Mouse (Mus musculus): Measurements from ENCODE around the gene Dph6. TPM values are rescaled to one million over a fixed set of nuclear protein-coding genes. Genes with fewer than 3 reads are reported as not detected.
"Not testable (repeated sequence)": the region's sequence is repeated elsewhere in the genome, so short reads cannot be mapped to it uniquely, and the experiment has no call there.

Dph6 gene
- total RNA-seq (2022), result 10 to 100 TPM; 13.9 to 15.8 (median 14.6) TPM

DNA sequence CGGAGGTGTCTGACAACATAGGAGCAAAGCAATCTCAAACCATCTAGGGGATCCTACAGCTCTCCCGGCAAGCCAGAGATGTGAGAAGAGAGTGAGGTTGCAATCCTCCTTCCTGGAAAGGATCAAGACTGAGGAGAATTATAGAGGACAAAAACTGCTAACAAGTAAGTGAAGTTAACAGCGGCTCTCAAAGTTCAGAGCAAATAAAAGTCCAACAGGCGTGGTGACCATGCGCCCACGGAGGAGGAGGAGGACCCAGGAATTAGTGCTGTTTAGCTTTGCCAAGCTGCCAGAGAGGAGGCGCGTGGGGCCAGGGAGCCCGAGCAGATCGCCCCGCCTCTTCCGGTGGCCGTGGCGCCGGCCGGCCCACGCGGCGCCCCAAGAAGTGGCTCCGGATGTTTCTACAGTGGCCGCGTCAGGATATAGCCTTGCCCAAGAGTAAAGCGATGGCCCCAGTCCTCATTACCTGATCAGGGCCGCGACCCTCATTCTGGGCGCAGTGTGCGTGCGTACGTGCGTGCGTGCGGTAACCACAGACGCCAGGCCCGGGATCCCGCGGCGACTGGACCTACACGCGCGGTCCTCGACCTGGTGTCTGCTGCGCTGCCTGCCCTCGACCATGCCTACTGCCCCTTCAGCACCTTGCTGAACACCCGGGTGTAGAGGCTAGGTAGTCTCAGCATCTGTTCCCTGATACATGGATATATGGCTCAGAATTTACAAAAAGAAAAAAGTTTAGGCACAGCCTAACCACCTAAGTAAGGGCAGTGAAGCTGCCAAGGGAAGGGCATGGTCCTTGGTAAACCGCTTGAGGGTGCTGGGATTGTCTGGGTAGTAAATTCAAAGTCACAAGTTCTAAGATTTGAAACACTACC is at the start of gene Dph6:
Gene Dph6 (minus strand): TSS at position 600 of the 875 bp plus-strand sequence.
- DNase-seq (ENCODE audit: low spot score in 2 of 2), result peak; percentile 77 to 85

DNA sequence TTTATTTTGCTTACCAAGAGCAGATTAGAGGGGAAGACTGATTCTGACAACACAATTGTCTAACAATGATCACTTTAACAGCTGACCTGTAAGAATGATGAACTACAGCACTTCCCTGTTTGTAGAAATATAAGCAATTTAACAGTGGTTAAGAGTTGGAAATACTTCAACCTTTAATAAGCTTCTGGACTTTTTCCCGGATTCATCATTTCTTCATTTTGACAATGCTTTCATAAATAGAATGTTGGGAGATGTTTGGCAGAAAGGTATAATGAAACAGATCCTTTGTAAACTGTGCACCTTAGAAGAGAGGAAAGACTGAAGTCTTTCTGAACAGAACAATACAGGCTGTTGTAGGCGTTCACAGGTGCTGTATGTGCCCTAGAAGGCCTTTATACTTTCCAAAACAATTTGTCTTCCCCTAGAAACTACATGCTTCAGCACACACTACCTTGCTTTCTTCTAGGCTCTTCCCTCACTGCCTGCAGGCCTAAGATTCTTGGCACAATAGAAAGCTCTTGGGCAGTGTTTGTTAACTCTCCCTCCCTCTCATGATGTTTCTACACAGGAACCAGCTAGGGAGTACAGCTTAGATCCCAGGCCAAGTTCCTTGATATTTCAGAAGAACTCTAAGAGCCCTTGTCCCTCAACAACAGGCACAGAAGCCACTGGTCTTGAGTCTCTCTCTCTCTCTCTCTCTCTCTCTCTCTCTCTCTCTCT is 46.4 kb upstream of the Dph6 start:
- no peak for DNase-seq (ENCODE audit: low spot score in 2 of 2)

DNA sequence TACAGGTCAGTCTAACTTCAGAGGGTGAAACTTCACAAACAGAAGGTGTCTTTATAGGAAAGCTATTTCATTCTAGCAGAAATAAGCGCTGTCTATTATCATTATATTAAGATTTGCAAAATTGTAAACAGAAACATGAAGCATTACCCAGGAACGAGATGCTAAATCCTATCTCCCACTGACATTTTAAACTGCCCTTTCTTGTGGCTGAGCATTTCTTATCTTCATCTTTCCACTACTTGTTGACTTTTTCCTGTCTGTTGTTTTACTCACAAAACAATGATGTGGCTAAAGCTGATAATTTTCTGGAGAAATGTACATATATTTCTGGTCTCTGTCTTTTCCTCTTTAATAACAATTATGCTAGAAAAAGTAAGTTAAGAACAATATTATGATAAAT is 36.8 kb upstream of the Dph6 start:
- DNase-seq (ENCODE audit: low spot score in 2 of 2), result no peak

DNA sequence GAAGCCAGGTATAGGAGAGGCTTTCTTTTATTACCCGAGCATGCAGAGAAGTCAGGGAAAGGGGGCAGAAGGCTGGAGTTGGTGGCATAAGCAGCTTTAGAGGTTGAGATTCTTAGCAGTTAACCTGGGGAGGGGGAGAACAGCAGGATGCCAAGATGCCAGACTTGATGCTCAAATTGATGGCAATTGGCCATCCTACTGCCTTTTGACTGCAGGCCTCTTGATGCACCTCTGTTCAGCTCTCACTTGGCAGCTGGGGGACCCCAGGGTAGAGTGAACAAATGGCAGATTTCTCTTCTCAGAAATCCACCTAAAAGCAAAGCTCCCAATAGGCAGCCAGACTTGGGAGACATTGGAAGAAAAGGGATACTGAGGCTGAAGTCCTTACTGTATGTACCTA is 32.7 kb upstream of the Dph6 start:
- DNase-seq (ENCODE audit: low spot score in 2 of 2), result no peak

DNA sequence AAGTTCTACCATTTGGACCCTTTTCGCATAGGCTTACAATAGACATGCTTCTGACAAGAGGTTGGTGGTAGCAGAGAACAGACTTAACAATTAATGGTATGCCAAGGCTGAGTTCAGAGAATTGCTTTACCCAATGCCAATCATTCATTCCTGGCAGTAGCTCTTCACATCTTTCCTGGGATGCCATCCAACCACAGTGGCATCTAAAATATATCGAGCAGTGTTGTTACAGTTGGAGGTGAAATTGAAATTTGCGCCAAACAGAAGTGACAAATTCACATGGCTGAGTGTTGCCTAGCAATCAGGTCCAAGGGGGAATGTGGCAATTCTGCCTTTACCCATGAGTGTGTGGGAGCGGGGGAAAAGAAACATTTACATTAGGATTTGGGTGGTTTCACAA is 32.3 kb upstream of the Dph6 start:
- peak; percentile 39 to 40 for DNase-seq (ENCODE audit: low spot score in 2 of 2)

DNA sequence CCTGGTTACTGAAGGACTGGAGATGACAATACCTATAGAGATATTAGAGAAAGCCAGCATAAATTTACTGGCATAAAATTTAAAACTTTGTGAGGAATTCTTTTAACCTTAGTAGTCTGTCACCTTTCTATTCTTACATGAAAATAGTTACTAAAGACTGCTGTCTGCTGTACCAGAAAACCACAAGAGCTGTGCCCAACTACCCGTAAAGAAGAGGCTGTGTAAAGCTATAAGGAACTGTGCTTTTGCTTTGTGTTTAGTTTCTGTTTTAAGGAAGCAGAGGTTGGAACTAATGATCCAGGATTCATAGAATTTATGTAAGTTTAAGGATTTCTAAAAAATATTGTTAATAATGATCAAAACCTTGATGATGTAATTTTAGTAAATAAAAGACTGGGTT is 19.1 kb upstream of the Dph6 start:
- DNase-seq (ENCODE audit: low spot score in 2 of 2), result no peak

DNA sequence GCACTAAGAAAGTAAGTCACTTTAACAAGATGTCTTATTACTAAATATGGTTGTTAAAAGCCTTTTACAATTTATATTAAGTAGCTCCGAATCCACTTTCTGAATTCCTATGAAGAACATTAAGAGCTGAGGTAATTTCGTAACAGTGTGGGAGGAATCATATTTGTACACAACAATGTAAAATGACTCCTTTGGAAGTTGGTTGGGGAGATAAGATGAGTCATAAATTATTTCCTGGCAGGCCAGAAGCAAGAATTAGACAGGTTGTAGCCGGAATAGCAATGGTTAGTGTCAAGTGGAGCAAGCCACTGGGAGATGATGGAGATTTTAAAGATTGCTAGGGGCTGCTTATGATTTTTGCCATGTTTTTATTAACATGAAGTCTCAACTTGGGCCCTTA is 16.2 kb upstream of the Dph6 start:
- no peak for DNase-seq (ENCODE audit: low spot score in 2 of 2)

DNA sequence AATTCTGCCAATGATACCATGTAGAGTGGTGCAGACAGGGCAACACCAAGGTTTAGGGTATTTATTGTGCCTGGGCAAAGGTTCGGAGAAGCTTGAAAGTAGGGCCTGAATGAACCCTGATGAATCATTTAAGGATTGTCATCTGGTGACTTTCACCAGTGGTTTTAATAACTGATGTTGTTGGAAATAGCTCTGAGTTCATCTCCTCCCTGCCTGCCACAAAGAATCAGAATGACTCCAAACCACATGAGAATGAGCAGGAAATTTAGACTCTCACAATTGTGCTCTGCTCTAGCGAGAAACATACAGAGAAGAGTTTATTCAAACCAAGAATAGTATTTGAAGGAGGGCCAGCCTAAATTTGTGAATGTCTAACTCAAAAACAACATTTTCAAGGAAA is 4.2 kb upstream of the Dph6 start:
- DNase-seq (ENCODE audit: low spot score in 2 of 2), result no peak

DNA sequence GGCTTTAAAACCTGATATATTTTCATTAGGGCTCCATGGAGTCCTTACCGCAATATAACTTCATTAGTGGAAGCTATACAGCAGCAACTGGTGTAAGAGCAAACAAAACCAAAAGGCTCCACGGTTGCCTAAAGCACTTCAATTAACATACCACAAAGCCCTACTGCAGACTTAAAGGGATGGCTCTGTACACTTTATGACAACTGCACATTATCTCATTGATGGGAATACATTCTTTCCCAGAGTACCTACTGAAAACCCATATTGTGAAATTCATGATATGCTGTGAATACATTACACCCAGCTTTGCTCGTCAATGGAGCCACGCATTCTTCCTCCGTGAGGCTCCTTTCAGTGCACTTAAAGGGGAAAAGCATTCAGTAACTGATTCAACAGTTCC is 8.5 kb downstream of the Dph6 start:
- no peak for DNase-seq (ENCODE audit: low spot score in 2 of 2)

DNA sequence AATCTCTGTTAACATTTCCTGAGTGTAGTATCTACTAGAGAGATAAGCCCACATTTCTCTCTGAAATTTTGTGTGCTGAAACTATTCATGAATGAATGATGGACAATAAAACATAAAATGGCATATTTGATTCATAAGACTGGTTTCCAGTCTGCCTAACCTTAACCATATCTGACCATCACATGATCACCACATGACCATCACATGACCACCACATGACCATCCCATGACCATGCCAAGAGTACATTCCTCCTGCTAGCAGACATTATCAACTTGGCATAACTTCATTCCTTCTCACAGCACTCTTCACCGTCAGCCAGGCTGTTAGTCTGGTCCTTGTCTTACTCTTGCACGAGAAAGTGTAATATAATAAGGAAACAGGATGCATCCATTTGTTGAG is 10.9 kb downstream of the Dph6 start:
- no peak for DNase-seq (ENCODE audit: low spot score in 2 of 2)

DNA sequence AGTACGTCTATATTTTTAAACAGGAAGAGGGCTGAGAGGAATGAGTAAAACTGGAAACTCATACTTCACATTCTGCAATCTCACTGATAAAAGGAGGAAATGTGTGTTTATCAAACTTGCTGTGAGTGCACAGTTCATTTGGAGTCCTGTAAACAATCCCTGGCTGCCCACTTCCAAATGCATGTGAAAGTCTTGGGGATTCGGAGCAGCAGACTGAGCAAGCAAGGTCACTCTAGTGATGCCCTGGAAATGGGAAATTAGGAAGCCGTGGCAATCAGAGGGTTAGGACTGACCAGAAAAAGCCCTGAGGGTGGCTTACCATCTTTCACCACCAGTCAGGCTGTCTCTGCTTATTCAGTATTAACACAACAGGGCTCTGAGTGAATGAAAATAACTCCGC is 30.1 kb downstream of the Dph6 start:
- DNase-seq (ENCODE audit: low spot score in 2 of 2), result no peak

DNA sequence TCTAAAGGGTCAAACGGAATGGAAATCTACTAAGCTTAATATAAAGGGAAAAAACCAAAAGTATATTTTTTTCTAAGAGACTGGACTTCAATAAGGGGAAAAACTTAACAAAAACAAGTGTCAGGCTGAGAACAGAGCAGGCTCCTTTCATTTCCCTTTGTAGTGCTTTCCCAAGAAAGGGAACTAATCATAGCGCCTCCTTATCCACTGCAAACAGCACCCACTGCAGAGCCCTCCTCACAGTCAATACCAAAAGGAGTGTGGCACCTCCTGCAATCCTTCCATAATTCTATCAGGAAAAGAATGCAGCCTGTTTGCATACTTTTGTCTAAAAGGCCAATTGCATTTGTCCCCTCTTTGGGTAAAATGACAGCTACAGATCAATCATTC is 32.2 kb downstream of the Dph6 start:
- DNase-seq (ENCODE audit: low spot score in 2 of 2), result no peak

DNA sequence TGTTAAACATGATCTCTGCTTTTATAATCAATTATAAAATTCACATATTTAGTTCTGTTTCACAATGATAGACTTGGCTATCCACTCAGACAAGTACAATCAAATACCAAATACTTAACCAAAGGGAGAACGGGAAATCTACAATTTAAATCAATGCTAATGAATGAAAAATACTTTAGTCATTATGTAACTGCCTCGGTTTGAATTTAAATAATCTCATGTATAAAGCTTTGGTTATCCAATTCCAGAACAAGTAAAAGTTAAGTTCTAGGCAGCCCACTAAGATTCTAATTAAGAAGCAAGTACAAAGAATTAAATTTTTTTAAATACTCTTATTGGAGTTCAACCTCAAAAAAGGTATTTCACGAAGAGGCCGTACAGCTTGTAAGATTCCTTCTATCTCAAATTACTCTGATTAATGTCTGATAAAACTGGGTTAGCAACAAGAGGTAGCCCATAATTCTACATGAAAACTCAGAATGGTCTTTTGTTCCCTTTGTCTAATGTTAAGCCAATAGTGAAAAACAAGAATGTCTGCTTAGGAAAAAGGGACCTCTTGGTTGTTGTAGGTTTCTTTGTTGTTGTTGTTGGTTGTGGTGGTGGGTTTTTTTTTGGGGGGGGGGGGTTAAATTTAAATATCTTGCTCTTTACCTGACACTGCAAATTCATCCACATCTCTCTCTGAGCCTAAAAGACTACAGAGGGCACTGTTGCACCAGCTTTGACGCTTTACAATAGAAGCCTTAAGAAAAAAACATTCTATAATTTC is 32.8 kb downstream of the Dph6 start:
- peak in 1 of 2 experiments; percentile 12 for DNase-seq (ENCODE audit: low spot score in 2 of 2)

DNA sequence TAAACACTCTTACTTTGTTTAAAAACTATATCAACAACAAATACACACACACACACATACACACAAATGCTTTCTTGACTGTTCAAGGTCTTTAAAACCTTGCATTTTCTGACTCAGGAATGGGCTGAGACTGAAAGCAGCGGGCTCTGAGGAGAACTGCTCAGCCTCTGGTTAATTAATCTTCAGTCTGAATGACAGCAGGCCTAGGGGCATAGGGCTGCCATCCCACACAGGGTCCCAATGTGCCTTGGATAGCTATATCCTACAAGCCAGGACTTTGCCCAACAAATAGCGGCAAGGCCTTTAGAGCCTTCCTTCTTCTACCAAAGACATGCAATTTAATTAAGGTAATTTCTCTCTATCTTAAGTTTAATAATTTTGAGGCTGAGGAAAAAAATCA is 43.2 kb downstream of the Dph6 start:
- DNase-seq (ENCODE audit: low spot score in 2 of 2), result no peak

DNA sequence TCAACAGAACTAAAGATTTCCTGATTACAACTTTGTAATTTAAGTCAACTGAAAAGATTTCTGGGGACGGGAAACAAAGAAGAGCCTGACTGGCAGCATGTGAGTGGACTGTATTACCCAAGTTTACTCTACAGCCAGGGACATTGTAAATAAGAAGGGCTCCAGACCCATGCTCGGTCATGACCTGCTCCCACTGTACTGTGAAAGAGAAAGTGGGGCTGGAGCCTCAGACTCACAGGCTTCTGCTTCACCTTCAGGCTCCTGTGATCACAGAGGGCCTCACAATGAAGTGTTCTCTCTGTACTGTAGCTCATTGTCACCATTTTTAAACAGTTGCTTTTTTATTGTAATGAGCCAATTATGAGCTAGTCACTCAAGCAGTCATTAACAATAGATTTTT is 44.7 kb downstream of the Dph6 start:
- no peak for DNase-seq (ENCODE audit: low spot score in 2 of 2)

DNA sequence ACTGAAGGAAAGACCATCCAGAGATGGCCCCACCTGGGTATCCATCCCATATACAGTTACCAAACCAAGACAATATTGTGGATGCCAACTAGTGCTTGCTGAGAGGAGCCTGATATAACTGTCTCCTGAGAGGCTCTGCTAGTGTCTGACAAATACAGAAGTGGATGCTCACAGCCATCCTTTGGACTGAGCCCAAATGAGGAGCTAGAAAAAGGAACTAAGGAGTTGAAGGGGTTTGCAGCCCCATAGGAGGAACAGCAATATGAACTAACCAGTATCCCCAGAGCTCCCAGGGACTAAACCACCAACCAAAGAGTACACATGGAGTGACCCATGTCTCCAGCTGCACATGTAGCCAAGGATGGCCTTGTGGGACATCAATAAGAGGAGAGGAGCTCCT is 49.6 kb downstream of the Dph6 start:
- DNase-seq (ENCODE audit: low spot score in 2 of 2), result not testable (repeated sequence)

DNA sequence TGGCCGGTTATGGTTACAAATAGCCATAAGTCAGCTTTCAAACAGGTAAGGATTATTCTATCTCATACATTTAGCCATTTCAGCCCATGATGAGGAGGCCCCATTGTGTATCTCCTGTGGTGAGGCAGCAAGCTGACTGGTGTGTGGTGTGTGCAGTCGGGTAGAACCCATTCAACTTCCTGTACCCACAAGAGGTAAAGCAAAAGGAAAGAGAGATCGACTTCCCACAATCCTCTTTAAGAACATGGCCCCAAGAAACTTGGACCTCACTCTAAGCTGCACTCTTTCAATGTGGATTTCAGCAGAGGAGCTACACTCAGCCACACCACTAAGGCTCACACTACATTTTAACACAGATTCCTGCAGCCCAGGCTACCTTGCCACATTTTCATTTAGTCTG is 53.6 kb downstream of the Dph6 start:
- DNase-seq (ENCODE audit: low spot score in 2 of 2), result no peak

DNA sequence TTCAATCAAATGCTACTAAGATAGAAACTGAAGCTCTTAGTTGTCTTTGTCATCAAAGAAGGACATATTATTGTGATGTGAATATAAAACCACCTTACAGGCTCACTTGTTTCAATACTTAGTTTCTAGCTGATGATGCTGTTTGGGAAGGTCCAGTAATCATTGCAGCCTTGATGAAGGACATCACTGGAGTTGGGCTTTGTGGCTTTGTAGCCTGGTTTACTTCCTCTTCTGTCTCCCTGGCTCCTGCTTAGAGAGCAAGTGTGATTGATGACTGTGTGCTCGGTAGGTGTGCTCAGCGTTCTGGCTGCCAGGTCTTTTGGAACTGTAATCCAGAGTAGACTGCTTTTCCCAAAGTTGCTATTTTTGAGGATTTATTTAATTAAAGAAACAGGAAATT is 55.0 kb downstream of the Dph6 start:
- DNase-seq (ENCODE audit: low spot score in 2 of 2), result no peak

DNA sequence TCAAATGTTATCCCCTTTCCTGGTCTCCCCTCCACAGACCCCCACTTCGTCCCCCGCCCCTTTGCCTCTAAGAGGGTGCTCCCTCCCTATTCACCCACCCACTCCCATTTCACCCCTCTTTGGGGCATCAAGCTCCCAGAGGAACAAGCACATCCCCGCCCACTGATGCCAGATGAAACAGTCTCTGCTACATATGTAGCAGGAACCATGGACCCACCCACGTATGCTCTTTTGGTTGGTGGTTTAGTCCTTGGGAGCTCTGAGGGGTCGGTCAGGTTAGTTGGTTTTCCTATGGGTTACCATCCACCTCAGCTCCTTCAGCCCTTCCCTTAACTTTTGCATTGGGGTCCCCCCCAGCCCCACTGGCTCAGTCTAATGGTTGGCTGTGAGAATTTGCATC is 61.4 kb downstream of the Dph6 start:
- no peak for DNase-seq (ENCODE audit: low spot score in 2 of 2)

DNA sequence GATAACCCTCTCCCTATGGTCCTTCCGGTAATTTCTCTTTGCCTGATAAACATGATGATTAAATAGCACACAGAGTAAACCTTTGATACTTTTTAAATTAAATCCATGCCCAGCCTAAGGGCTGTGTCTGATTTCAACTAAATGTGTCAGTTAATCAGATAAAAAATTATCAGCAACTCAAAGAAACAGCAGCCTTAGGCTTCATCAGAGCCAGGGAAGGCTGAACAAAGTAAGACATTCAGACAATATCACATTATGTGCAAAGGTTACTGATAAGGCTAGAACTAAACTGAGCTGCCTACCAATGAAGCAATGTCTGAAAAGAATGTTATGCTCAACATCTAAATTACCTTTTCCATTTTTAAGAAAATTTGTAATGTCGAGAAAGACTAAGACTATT is 74.0 kb downstream of the Dph6 start:
- no peak for DNase-seq (ENCODE audit: low spot score in 2 of 2)

DNA sequence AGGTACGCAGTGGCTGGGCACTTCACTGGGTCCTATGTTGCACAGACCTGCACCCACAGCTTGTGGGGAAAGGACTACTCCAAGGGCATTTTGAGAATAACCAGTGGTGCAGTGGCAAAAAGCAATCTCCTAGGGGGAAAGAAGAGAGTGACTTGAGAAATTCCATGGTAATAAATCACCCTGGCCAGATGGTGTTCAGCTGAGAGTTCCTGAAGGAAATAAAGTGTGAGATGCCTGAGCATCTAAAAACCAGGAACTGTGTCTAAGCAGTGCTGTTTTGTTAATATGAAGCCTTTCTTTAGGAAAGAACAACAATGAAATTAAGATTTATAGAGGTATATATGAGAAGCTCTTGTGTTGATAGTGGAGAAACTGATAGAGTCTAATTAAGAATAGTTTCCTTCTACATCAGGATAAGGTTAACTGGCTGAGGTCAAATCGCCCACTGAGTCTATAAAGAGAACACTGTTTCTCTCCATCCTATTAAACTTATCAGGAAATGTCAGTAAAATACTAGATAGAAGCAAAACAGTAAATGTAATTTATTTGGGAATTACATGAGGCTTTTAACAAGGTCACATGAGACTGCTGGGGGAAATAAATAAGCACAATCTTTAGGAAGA is 111.7 kb downstream of the Dph6 start:
- no peak for DNase-seq (ENCODE audit: low spot score in 2 of 2)

DNA sequence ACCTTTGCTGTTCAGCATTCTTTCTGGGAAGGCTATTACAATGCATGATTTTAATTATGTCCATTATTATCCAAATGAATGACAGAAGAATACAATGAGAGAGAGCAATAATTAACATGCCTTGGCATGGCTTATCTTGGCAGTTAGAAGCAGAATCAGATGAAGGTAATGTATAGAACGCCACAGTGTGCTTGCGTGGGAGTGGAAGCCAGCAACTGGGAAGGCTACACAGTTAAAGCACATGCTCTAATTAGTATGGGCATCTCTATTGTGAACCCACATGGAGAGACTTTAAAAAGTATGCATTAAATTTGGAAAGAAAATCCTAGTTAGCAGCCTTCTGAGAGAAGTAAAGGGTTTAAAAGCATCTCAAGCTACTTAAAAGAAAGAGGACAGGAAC is 112.4 kb downstream of the Dph6 start:
- no peak for DNase-seq (ENCODE audit: low spot score in 2 of 2)

All from layer of hippocampus, adult 8-10 months (tissue).